Comparison of ENCODE assay signal across 23 mouse cellular contexts in the genomic region with DNA sequence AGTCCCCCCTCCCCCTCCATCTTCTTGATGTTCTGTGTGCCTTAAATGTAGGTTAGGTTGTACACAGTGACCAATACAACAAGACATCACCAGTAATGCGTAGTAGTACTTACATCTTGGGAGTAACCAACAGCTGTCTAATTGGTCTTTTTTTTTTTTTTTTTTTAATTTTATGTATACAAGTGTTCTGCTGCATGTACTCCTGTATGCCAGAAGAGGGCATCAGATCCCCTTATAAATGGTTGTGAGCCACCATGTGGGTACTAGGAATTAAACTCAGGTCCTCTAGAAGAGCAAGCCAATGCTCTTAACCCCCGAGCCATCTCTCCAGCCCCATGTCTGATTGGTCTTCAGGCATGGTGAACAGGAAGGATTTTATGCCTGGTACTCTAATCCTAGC. TPM values are rescaled to one million over a fixed set of nuclear protein-coding genes. Genes with fewer than 3 reads are reported as not detected.
A peak's percentile ranks its signal among the peaks of the same experiment; 100 is the strongest.
DNase-seq lines count a peak whose midpoint lies in the region; ATAC-seq and TF ChIP-seq lines count a peak whose summit lies in the region.
"Had no signal": no experiment of that assay in that cellular context is flagged by ENCODE, and none has a peak within 500 bp of the region (broad histone marks: within the 10 kb centered on the region; RNA-seq: fewer than 3 reads in every experiment).

No protein-coding gene starts in this region.

- H3K9me3 ChIP-seq in kidney, postnatal 0 days (replicated peaks; ENCODE audit: low read length): no peaks in the 10 kb centered on the region
- no peaks in the 10 kb centered on the region for H3K9me3 ChIP-seq in midbrain, postnatal 0 days (ENCODE audit: low read length)
- H3K9me3 ChIP-seq in midbrain, embryonic 16.5 days (replicated peaks; ENCODE audit: control insufficient read depth, low read length, poor library complexity, severe bottlenecking): no peaks in the 10 kb centered on the region
- no peaks in the 10 kb centered on the region for H3K9me3 ChIP-seq in ES-E14 (ENCODE audit: control insufficient read depth, insufficient read depth, low read depth, low read length)
- H3K9me3 ChIP-seq in forebrain, embryonic 14.5 days (replicated peaks; ENCODE audit: control insufficient read depth, low read length): no peaks in the 10 kb centered on the region
- H3K9me3 ChIP-seq: embryonic facial prominence, embryonic 13.5 days; forebrain, embryonic 12.5 days; heart, embryonic 10.5 days; hindbrain, embryonic 10.5 days had no signal

- H3K36me3 ChIP-seq in kidney, postnatal 0 days (ENCODE audit: insufficient read depth, low read length): peaks cover 21% of the 10 kb centered on the region; the same call in 1 of the 2 replicates
- H3K36me3 ChIP-seq in midbrain, postnatal 0 days (ENCODE audit: insufficient read depth, low read length): peaks cover 21% of the 10 kb centered on the region
- peaks cover 11% of the 10 kb centered on the region for H3K36me3 ChIP-seq in midbrain, embryonic 16.5 days (ENCODE audit: control insufficient read depth, insufficient read depth, low read length)
- H3K36me3 ChIP-seq in ES-E14 (ENCODE audit: control insufficient read depth, insufficient read depth, low read length, poor library complexity, severe bottlenecking): peaks cover 7% of the 10 kb centered on the region; the same call in 1 of the 2 replicates
- peaks cover 39% of the 10 kb centered on the region for H3K36me3 ChIP-seq in forebrain, embryonic 14.5 days (ENCODE audit: control insufficient read depth, insufficient read depth, low read length)

- no peak overlapping the region for H3K4me2 ChIP-seq in kidney, postnatal 0 days (ENCODE audit: low read length)
- no peak overlapping the region for H3K4me2 ChIP-seq in midbrain, postnatal 0 days (ENCODE audit: low read depth, low read length, poor library complexity, severe bottlenecking)
- no peak overlapping the region for H3K4me2 ChIP-seq in midbrain, embryonic 16.5 days (ENCODE audit: low read length)
- H3K4me2 ChIP-seq in forebrain, embryonic 14.5 days (ENCODE audit: low read length): no peak overlapping the region
- H3K4me2 ChIP-seq: embryonic facial prominence, embryonic 13.5 days; forebrain, embryonic 12.5 days; hindbrain, embryonic 14.5 days had no signal

- peak; percentile 19; the same call in 1 of the 2 replicates for TF ChIP-seq CTCF in kidney, postnatal 0 days (IDR thresholded peaks at IDR 0.05; ENCODE audit: low read depth)
- peak; percentile 3; the same call in 1 of the 2 replicates for TF ChIP-seq CTCF in midbrain, postnatal 0 days (IDR thresholded peaks at IDR 0.05)

- DNase-seq in kidney, postnatal 0 days (ENCODE audit: low spot score): no peak
- DNase-seq in kidney, postnatal 10 days: no peak
- DNase-seq in midbrain, postnatal 0 days (ENCODE audit: low spot score): no peak
- DNase-seq in ES-E14 (ENCODE audit: low read depth, low spot score): no peak
- no peak for DNase-seq in forebrain, embryonic 14.5 days (ENCODE audit: low spot score)
- no peak for DNase-seq in urinary bladder, postnatal 25 days (ENCODE audit: low spot score)
- DNase-seq: adrenal gland, postnatal 10 days; B cell, adult 2 months; cerebellum, adult 11 months; cerebellum, adult 8-10 months; cerebellum, postnatal 25 days; forebrain, postnatal 0 days; gastrocnemius, postnatal 36 days; heart, adult 11 months; heart, postnatal 14 days had no signal

- no peak overlapping the region for H3K9ac ChIP-seq in kidney, postnatal 0 days (ENCODE audit: low read depth, low read length)
- H3K9ac ChIP-seq in midbrain, postnatal 0 days (replicated peaks; ENCODE audit: low read length, poor library complexity, severe bottlenecking): no peak overlapping the region
- no peak overlapping the region for H3K9ac ChIP-seq in midbrain, embryonic 16.5 days (ENCODE audit: low read depth, low read length)
- no peak overlapping the region for H3K9ac ChIP-seq in ES-E14 (ENCODE audit: insufficient read depth, low read depth, low read length, poor library complexity, severe bottlenecking)
- no peak overlapping the region for H3K9ac ChIP-seq in forebrain, embryonic 14.5 days (ENCODE audit: low read length)
- H3K9ac ChIP-seq: embryonic facial prominence, embryonic 13.5 days; forebrain, embryonic 12.5 days; forebrain, postnatal 0 days; hindbrain, embryonic 14.5 days had no signal

- no peak overlapping the region for H3K4me3 ChIP-seq in kidney, postnatal 0 days (replicated peaks; ENCODE audit: low read depth, low read length)
- no peak overlapping the region for H3K4me3 ChIP-seq in midbrain, postnatal 0 days (ENCODE audit: low read depth, low read length)
- H3K4me3 ChIP-seq in midbrain, embryonic 16.5 days (ENCODE audit: low read depth, low read length): no peak overlapping the region
- H3K4me3 ChIP-seq in ES-E14 (ENCODE audit: insufficient read depth in 1 of 2, low read depth in 1 of 2, low read length in 2 of 2, poor library complexity in 1 of 2, severe bottlenecking in 1 of 2): no peak overlapping the region
- no peak overlapping the region for H3K4me3 ChIP-seq in forebrain, embryonic 14.5 days (ENCODE audit: low read depth, low read length)
- H3K4me3 ChIP-seq: embryonic facial prominence, embryonic 13.5 days; forebrain, embryonic 12.5 days; heart, embryonic 10.5 days; hindbrain, embryonic 10.5 days had no signal

- no peak overlapping the region for H3K27ac ChIP-seq in kidney, postnatal 0 days
- no peak overlapping the region for H3K27ac ChIP-seq in midbrain, postnatal 0 days (ENCODE audit: low read depth, low read length)
- no peak overlapping the region for H3K27ac ChIP-seq in midbrain, embryonic 16.5 days (ENCODE audit: low read length)
- no peak overlapping the region for H3K27ac ChIP-seq in ES-E14 (ENCODE audit: insufficient read depth, low read depth, low read length, poor library complexity, severe bottlenecking)
- H3K27ac ChIP-seq in forebrain, embryonic 14.5 days (ENCODE audit: low read depth, low read length): no peak overlapping the region
- H3K27ac ChIP-seq: embryonic facial prominence, embryonic 13.5 days; forebrain, embryonic 12.5 days; heart, embryonic 10.5 days; hindbrain, embryonic 10.5 days; hindbrain, embryonic 14.5 days had no signal

- in situ Hi-C loops in ES-E14 (cut with MboI; ENCODE audit: low sequenced_read_pairs in 2 of 2, unreplicated experiment in 2 of 2): no loop called here

- H3K27me3 ChIP-seq in kidney, postnatal 0 days (ENCODE audit: insufficient read depth, low read length): no peaks in the 10 kb centered on the region
- no peaks in the 10 kb centered on the region for H3K27me3 ChIP-seq in midbrain, postnatal 0 days (ENCODE audit: insufficient read depth, low read length)
- no peaks in the 10 kb centered on the region for H3K27me3 ChIP-seq in midbrain, embryonic 16.5 days (ENCODE audit: control insufficient read depth, insufficient read depth, low read depth, low read length)
- H3K27me3 ChIP-seq in forebrain, embryonic 14.5 days (replicated peaks; ENCODE audit: control insufficient read depth, insufficient read depth, low read length): no peaks in the 10 kb centered on the region
- H3K27me3 ChIP-seq: embryonic facial prominence, embryonic 13.5 days; forebrain, embryonic 12.5 days had no signal

- no peak for ATAC-seq in kidney, postnatal 0 days (replicated peaks; ENCODE audit: low FRiP score, low read depth)
- no peak for ATAC-seq in midbrain, postnatal 0 days (ENCODE audit: low FRiP score)
- ATAC-seq in midbrain, embryonic 16.5 days: no peak
- ATAC-seq in forebrain, embryonic 14.5 days: no peak
- ATAC-seq: CD4-positive, CD25-positive, alpha-beta regulatory T cell, adult 4 months; forebrain, postnatal 0 days; intestine, embryonic 16.5 days had no signal

- WGBS in kidney, postnatal 0 days: 96% methylated on average over 2 of the region's 2 CpGs
- 93% methylated on average over 2 of the region's 2 CpGs for WGBS in midbrain, postnatal 0 days
- WGBS in midbrain, embryonic 16.5 days: 96% methylated on average over 2 of the region's 2 CpGs
- 94% methylated on average over 2 of the region's 2 CpGs for WGBS in forebrain, embryonic 14.5 days

- no peaks in the 10 kb centered on the region for H3K4me1 ChIP-seq in kidney, postnatal 0 days (replicated peaks; ENCODE audit: insufficient read depth, low read length)
- H3K4me1 ChIP-seq in midbrain, postnatal 0 days (ENCODE audit: insufficient read depth, low read length): no peaks in the 10 kb centered on the region
- H3K4me1 ChIP-seq in midbrain, embryonic 16.5 days (ENCODE audit: control insufficient read depth, insufficient read depth, low read length): no peaks in the 10 kb centered on the region
- no peaks in the 10 kb centered on the region for H3K4me1 ChIP-seq in ES-E14 (ENCODE audit: control insufficient read depth in 2 of 2, insufficient read depth in 2 of 2, low read length in 2 of 2, poor library complexity in 1 of 2)
- H3K4me1 ChIP-seq in forebrain, embryonic 14.5 days (ENCODE audit: control insufficient read depth, insufficient read depth, low read length): no peaks in the 10 kb centered on the region
- H3K4me1 ChIP-seq: embryonic facial prominence, embryonic 13.5 days; hindbrain, embryonic 10.5 days had no signal

TF ChIP-seq in ES-E14, 5 proteins besides CTCF, POLR2A, EP300 and RAD21:
- TF ChIP-seq ZNF384 (IDR thresholded peaks at IDR 0.05; ENCODE audit: low read depth, low read length): peak; percentile 89
- no peak for TF ChIP-seq HCFC1 (IDR thresholded peaks at IDR 0.05; ENCODE audit: borderline replicate concordance, insufficient read depth, low read length)
- no peak for TF ChIP-seq MAFK (IDR thresholded peaks at IDR 0.05; ENCODE audit: insufficient read depth, low read depth, low read length)

RNA-seq across cellular contexts. Expression of gene Gpatch2l, which starts 44.0 kb away (rescaled TPM):
- 10.6 and 10.8 TPM in 2 replicates for polyA plus RNA-seq in kidney, postnatal 0 days (2015; fragmentation: Nextera tagmentation; extraction: Ambion mirVana)
- total RNA-seq in midbrain, postnatal 0 days (2014; rRNA removed): 29.3 and 36.1 TPM in 2 replicates
- 21.0 and 23.7 TPM in 2 replicates for polyA plus RNA-seq in midbrain, postnatal 0 days (2015; fragmentation: Nextera tagmentation; extraction: Ambion mirVana)
- polyA plus RNA-seq in midbrain, embryonic 16.5 days (2015; fragmentation: Nextera tagmentation; extraction: Ambion mirVana): 30.3 and 34.9 TPM in 2 replicates
- total RNA-seq in ES-E14 (2012; rRNA removed): 13.1 and 13.4 TPM in 2 replicates
- 23.5 and 27.4 TPM in 2 replicates for polyA plus RNA-seq in forebrain, embryonic 14.5 days (2014; fragmentation: Nextera tagmentation; extraction: Ambion mirVana)
